Mouse (Mus musculus) kidney, adult 2 months (tissue): ENCODE measurements around the gene Irgc1. TPM values are rescaled to one million over a fixed set of nuclear protein-coding genes. Genes with fewer than 3 reads are reported as not detected.

Experiments
- DNase-seq: peaks from one replicate; pipeline ENCODE4 v3.0.0; 2021
- H3K27ac ChIP-seq: fragments of 200-500 bp; 2 replicates; pipeline ENCODE4 v1.5.1; 2012; ENCODE audit warnings: low read depth, low read length, control low read depth, inconsistent platforms; ENCODE audit not compliant: insufficient read depth
- H3K27me3 ChIP-seq: fragments of 200-500 bp; replicated peaks from 2 replicates; pipeline ENCODE4 v1.6.1; 2012; ENCODE audit warnings: mild to moderate bottlenecking, moderate library complexity, low read length, inconsistent platforms; ENCODE audit not compliant: control insufficient read depth, insufficient read depth
- H3K36me3 ChIP-seq: fragments of 200-500 bp; 2 replicates; pipeline ENCODE4 v1.6.1; 2012; ENCODE audit warnings: mild to moderate bottlenecking, moderate library complexity, low read length, inconsistent platforms; ENCODE audit not compliant: control insufficient read depth, insufficient read depth
- H3K4me1 ChIP-seq: fragments of 200-500 bp; 2 replicates; pipeline ENCODE4 v1.6.1; 2011; ENCODE audit warnings: low read length; ENCODE audit not compliant: control insufficient read depth, insufficient read depth
- H3K4me3 ChIP-seq: fragments of 200-500 bp; 2 replicates; pipeline ENCODE4 v1.5.1; 2011; ENCODE audit warnings: mild to moderate bottlenecking, low read depth, low read length, control low read depth; ENCODE audit not compliant: insufficient read depth
- CTCF ChIP-seq: fragments of 200-500 bp; conservative IDR thresholded peaks from 2 replicates; pipeline ENCODE4 v1.5.1; 2011; ENCODE audit warnings: low read depth, mild to moderate bottlenecking, control low read depth, low read length, moderate library complexity, mixed read lengths; ENCODE audit not compliant: insufficient read depth, insufficient read length
- POLR2A ChIP-seq: fragments of 200-500 bp; IDR thresholded peaks from one replicate; pipeline ENCODE4 v1.6.1; 2011; ENCODE audit warnings: low read depth, low read length, control low read depth
- WGBS: fragments of 180-500 bp; shearing (Covaris S2); methylation state at CpG from one replicate; pipeline ENCODE4 v1.1.7; 2018; 5-methylcytosine and 5-hydroxymethylcytosine counted together
- polyA plus RNA-seq: library from polyadenylated mRNA; depleted of rRNA; stranded (reverse); fragments of >200 nt; gene quantifications from 2 replicates; pipeline ENCODE4 v1.2.3, GENCODE M21; 2012; rRNA removed

Irgc1 gene
- polyA plus RNA-seq, 1 experiment = 0.33 TPM

- H3K4me3 ChIP-seq = no peak overlapping the region
- no peak overlapping the region for H3K27ac ChIP-seq
- no peak for DNase-seq
- H3K4me1 ChIP-seq = no peaks in the 10 kb centered on the region
- no peak for TF ChIP-seq CTCF
- TF ChIP-seq POLR2A = no peak
- no peaks in the 10 kb centered on the region for H3K36me3 ChIP-seq
- 46% methylated on average over 13 of the region's 13 CpGs for WGBS
- H3K27me3 ChIP-seq = no peaks in the 10 kb centered on the region
Measured at GRCm38 (mm10) chr7:24389516-24390187, 62.4 kb downstream of the Irgc1 start.

GRCm38 (mm10) chr7:24387059-24387556 is 65.0 kb downstream of the Irgc1 start:
- TF ChIP-seq POLR2A (no peak), CTCF (no peak)
- Histone ChIP-seq H3K4me1 (no peaks in the 10 kb centered on the region), H3K27ac (no peak overlapping the region), H3K27me3 (no peaks in the 10 kb centered on the region), H3K4me3 (no peak overlapping the region), H3K36me3 (no peaks in the 10 kb centered on the region)
- DNase-seq = peak; percentile 16
- 76% methylated on average over 10 of the region's 10 CpGs for WGBS

DNA sequence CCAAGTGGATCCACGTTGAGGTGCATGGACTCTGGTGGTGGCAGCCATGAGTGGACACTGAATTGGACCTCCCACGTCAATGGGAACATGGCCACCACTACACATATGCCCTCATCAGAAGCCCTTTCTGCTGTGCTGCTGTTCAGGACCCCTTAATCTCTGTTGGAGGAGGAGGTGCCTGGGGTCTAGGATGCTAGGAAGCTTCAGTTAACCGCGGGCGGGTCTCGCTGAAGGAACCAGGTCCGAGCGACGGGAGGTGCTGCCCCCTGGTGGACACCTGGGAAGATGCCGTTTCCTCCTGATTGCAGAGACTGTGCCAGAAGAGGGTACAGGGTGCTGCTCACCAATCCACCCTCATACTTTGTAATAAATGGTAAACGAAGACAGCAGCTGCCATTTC is 67.3 kb downstream of the Irgc1 start:
- no peak overlapping the region for H3K4me3 ChIP-seq
- H3K4me1 ChIP-seq = no peaks in the 10 kb centered on the region
- TF ChIP-seq POLR2A = no peak
- TF ChIP-seq CTCF = peak; percentile 78
- no peaks in the 10 kb centered on the region for H3K27me3 ChIP-seq
- DNase-seq = peak; percentile 57
- 6% methylated on average over 11 of the region's 11 CpGs for WGBS
- no peaks in the 10 kb centered on the region for H3K36me3 ChIP-seq
- H3K27ac ChIP-seq = no peak overlapping the region

GRCm38 (mm10) chr7:24384070-24384469 is 68.0 kb downstream of the Irgc1 start:
- no peak for DNase-seq
- no peaks in the 10 kb centered on the region for H3K4me1 ChIP-seq
- no peaks in the 10 kb centered on the region for H3K36me3 ChIP-seq
- TF ChIP-seq CTCF (no peak), POLR2A (no peak)
- no peaks in the 10 kb centered on the region for H3K27me3 ChIP-seq
- no peak overlapping the region for H3K4me3 ChIP-seq
- H3K27ac ChIP-seq = no peak overlapping the region
- WGBS = 56% methylated on average over 6 of the region's 6 CpGs

DNA sequence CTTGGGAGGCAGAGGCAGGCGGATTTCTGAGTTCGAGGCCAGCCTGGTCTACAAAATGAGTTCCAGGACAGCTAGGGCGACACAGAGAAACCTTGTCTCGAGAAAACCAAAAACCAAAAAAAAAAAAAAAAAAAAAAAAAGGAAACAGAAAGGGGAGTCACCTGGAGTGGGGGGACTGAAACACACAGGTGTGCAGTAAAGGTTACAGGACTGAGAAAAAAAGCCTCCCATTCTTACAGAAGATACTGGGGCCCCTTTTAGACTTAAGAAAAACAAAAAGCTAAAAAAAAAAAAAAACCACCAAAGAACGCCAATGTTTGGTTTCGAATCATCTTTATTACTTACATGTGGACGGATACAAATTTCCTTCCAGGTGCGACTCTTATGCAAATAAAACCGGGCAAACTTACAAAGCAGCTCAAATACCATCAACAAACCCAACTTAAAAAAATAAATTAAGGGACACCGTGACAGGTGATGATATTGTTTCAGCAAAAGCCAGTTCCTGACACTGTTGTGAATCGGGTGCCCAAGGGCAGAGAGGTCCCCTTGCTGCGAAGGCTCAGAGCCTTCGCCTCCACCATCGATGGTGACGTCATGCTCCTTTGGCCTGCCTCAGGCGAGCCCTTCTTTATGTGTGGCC is 69.2 kb downstream of the Irgc1 start:
- H3K4me3 ChIP-seq = no peak overlapping the region
- 76% methylated on average over 16 of the region's 16 CpGs for WGBS
- DNase-seq = no peak
- TF ChIP-seq CTCF (no peak), POLR2A (no peak)
- no peaks in the 10 kb centered on the region for H3K36me3 ChIP-seq
- no peaks in the 10 kb centered on the region for H3K4me1 ChIP-seq
- H3K27me3 ChIP-seq = no peaks in the 10 kb centered on the region
- H3K27ac ChIP-seq = no peak overlapping the region

Other genes with a start within 250 kb of the Irgc1 start
- 2.2 and 2.5 TPM in 2 replicates for gene Zfp111, start 240.9 kb downstream of the Irgc1 start, polyA plus RNA-seq
- gene Zfp109, start 214.7 kb downstream of the Irgc1 start, polyA plus RNA-seq = 1.9 and 2.3 TPM in 2 replicates
- 1.2 and 1.3 TPM in 2 replicates for gene Zfp108, start 197.5 kb downstream of the Irgc1 start, polyA plus RNA-seq
- gene Zfp93, start 181.9 kb downstream of the Irgc1 start, polyA plus RNA-seq = 3.1 and 3.4 TPM in 2 replicates
- 3.8 and 4.3 TPM in 2 replicates for gene Zfp61, start 151.1 kb downstream of the Irgc1 start, polyA plus RNA-seq
- 9.4 and 10.5 TPM in 2 replicates for gene Zfp94, start 135.6 kb downstream of the Irgc1 start, polyA plus RNA-seq
- gene Tescl, start 118.4 kb downstream of the Irgc1 start, polyA plus RNA-seq = 0.11 and 0.48 TPM in 2 replicates
- gene Lypd5, start 103.1 kb downstream of the Irgc1 start, polyA plus RNA-seq = not detected in 2 replicates
- gene Kcnn4, start 82.0 kb downstream of the Irgc1 start, polyA plus RNA-seq = 2.3 and 4.1 TPM in 2 replicates
- 34.9 and 39.8 TPM in 2 replicates for gene Smg9, start 52.7 kb downstream of the Irgc1 start, polyA plus RNA-seq
- 10.1 and 12.9 TPM in 2 replicates for gene Plaur, start 10.2 kb upstream of the Irgc1 start, polyA plus RNA-seq
- gene Cadm4, start 29.7 kb upstream of the Irgc1 start, polyA plus RNA-seq = 54.7 and 66.4 TPM in 2 replicates
- 9.5 and 17.1 TPM in 2 replicates for gene Zfp428, start 54.7 kb upstream of the Irgc1 start, polyA plus RNA-seq
- not detected in 2 replicates for gene AC161166.1, start 60.2 kb upstream of the Irgc1 start, polyA plus RNA-seq
- 15.4 and 17.4 TPM in 2 replicates for gene Irgq, start 78.4 kb upstream of the Irgc1 start, polyA plus RNA-seq
- gene Pinlyp, start 93.8 kb upstream of the Irgc1 start, polyA plus RNA-seq = not detected in 2 replicates
- gene Xrcc1, start 94.0 kb upstream of the Irgc1 start, polyA plus RNA-seq = 29.0 and 31.2 TPM in 2 replicates
- 172 and 173 TPM in 2 replicates for gene Ethe1, start 135.2 kb upstream of the Irgc1 start, polyA plus RNA-seq
- 0.11 and 0.15 TPM in 2 replicates for gene Zfp575, start 135.3 kb upstream of the Irgc1 start, polyA plus RNA-seq
- gene Phldb3, start 158.5 kb upstream of the Irgc1 start, polyA plus RNA-seq = 2.8 and 3.1 TPM in 2 replicates
- 0.06 and 0.67 TPM in 2 replicates for gene Lypd3, start 184.3 kb upstream of the Irgc1 start, polyA plus RNA-seq
- gene Tex101, start 224.4 kb upstream of the Irgc1 start, polyA plus RNA-seq = 0.14 TPM in 1 of 2 replicates, not detected in the other